Mouse (Mus musculus): ENCODE measurements around the gene Coq10b.

DNA sequence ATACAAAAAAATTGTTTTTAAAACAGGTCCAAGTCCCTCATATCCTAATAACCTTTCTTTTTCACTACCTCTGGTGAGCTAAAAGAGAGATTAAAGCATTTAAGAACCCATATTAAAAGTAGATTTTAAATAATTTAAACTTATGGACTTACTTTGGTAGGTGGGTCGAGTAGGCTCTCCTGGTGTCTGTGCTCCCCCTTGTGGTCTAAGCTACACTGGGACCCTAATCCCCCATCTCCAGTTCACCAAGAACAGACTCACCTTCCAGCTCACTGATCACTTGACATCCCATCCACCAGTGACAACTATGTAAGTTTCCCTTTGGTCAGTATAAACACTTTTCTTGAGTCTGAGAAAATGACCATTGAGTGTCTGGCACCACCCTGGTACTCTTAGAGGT lies 10.3 kb upstream of the Coq10b start:
- TF ChIP-seq EP300 (IDR thresholded peaks at IDR 0.05; ENCODE audit: insufficient read depth, low read depth, low read length) (no peak), CTCF (IDR thresholded peaks at IDR 0.05) (peak; percentile 35), POLR2A (IDR thresholded peaks at IDR 0.05; ENCODE audit: insufficient read depth, low read depth, low read length) (no peak)

All from heart, adult 2 months (tissue).